8 mouse cellular contexts compared by ENCODE assay signal in the genomic region with DNA sequence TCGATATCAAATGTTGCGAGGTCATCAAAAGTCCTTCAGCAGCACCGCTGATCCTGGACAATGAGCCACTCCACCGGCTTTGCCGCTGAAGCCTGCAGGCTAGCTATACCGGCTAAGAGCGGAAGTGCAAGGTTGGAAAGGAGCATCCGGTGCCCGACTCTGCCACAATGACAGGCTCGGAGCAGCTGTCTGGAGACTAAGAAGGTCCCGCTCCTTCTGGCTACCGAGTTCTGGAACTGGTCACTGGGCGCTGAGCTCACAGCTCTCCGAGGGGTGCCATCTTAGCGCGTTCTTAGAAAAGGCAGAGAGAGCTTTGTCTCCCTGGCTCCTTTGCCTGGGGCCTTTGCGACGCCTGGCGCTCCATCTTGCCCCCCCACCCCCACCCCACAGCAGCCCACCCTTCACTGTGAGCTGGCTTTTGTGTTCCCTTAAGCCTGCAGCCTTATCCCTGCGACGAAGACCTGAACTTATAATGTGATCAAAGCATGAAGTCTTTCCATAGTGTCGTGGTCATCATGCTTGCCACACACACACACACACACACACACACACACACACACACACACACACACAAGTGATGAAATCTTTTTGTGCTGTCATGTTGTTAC. TPM values are rescaled to one million over a fixed set of nuclear protein-coding genes. Genes with fewer than 3 reads are reported as not detected.
DNase-seq lines count a peak whose midpoint lies in the region; ATAC-seq and TF ChIP-seq lines count a peak whose summit lies in the region.

No protein-coding gene starts in this region.

- TF ChIP-seq POLR2A in lung, adult 2 months (IDR thresholded peaks at IDR 0.05; ENCODE audit: borderline replicate concordance, extremely low read depth, low read depth, low read length): no peak

- H3K27me3 ChIP-seq in embryonic facial prominence, embryonic 14.5 days (replicated peaks; ENCODE audit: control insufficient read depth, insufficient read depth, low read length): no peaks in the 10 kb centered on the region
- no peaks in the 10 kb centered on the region for H3K27me3 ChIP-seq in intestine, embryonic 14.5 days (replicated peaks; ENCODE audit: control insufficient read depth, insufficient read depth, low read length)
- no peaks in the 10 kb centered on the region for H3K27me3 ChIP-seq in stomach, embryonic 15.5 days (replicated peaks)

- peak overlapping the region; percentile 62 for H3K4me2 ChIP-seq in embryonic facial prominence, embryonic 14.5 days (ENCODE audit: low read depth, low read length)
- peak overlapping the region; percentile 45 for H3K4me2 ChIP-seq in intestine, embryonic 14.5 days (ENCODE audit: low read length)
- peak overlapping the region; percentile 45 for H3K4me2 ChIP-seq in stomach, embryonic 15.5 days

- DNase-seq in lung, adult 2 months: no peak
- DNase-seq in lung, adult 18-20 months: no peak
- DNase-seq in embryonic facial prominence, embryonic 14.5 days (ENCODE audit: low spot score): peak; percentile 69
- peak; percentile 75 for DNase-seq in intestine, embryonic 14.5 days (ENCODE audit: low spot score)
- peak; percentile 53 for DNase-seq in lung, postnatal 36 days
- no peak for DNase-seq in layer of hippocampus, adult 11-12 months (ENCODE audit: low spot score)
- no peak for DNase-seq in layer of hippocampus, postnatal 14 days (ENCODE audit: low spot score in 2 of 2)

- peak overlapping the region; percentile 40; the same call in 1 of the 2 replicates for H3K27ac ChIP-seq in embryonic facial prominence, embryonic 14.5 days (replicated peaks; ENCODE audit: low read depth, low read length)
- no peak overlapping the region for H3K27ac ChIP-seq in intestine, embryonic 14.5 days (ENCODE audit: low read depth)
- no peak overlapping the region for H3K27ac ChIP-seq in stomach, embryonic 15.5 days

- H3K4me3 ChIP-seq in lung, adult 2 months (replicated peaks; ENCODE audit: extremely low read depth, low read depth, low read length): peak overlapping the region; percentile 47
- peak overlapping the region; percentile 27 for H3K4me3 ChIP-seq in embryonic facial prominence, embryonic 14.5 days (ENCODE audit: low read depth, low read length)
- peak overlapping the region; percentile 13; the same call in 1 of the 2 replicates for H3K4me3 ChIP-seq in intestine, embryonic 14.5 days (ENCODE audit: low read depth, low read length)
- H3K4me3 ChIP-seq in stomach, embryonic 15.5 days (replicated peaks): peak overlapping the region; percentile 12

- peaks cover 9% of the 10 kb centered on the region for H3K4me1 ChIP-seq in lung, adult 2 months (ENCODE audit: control insufficient read depth, insufficient read depth, low read length)
- peaks cover 22% of the 10 kb centered on the region for H3K4me1 ChIP-seq in embryonic facial prominence, embryonic 14.5 days (ENCODE audit: control insufficient read depth, insufficient read depth, low read length)
- peaks cover 21% of the 10 kb centered on the region for H3K4me1 ChIP-seq in intestine, embryonic 14.5 days (replicated peaks; ENCODE audit: control insufficient read depth, insufficient read depth, low read length)
- peaks cover 13% of the 10 kb centered on the region; the same call in 1 of the 2 replicates for H3K4me1 ChIP-seq in stomach, embryonic 15.5 days

- no peak for ATAC-seq in embryonic facial prominence, embryonic 14.5 days (ENCODE audit: low read depth)
- ATAC-seq in intestine, embryonic 14.5 days (replicated peaks; ENCODE audit: low FRiP score, low TSS enrichment, low read depth): no peak
- ATAC-seq in stomach, embryonic 15.5 days (ENCODE audit: insufficient read depth, low FRiP score, low read depth): no peak

- WGBS in lung, adult 2 months: 11% methylated on average over 22 of the region's 22 CpGs
- 5% methylated on average over 22 of the region's 22 CpGs for WGBS in embryonic facial prominence, embryonic 14.5 days
- WGBS in intestine, embryonic 14.5 days: 19% methylated on average over 22 of the region's 22 CpGs
- 22% methylated on average over 22 of the region's 22 CpGs for WGBS in stomach, embryonic 15.5 days

- H3K9ac ChIP-seq in embryonic facial prominence, embryonic 14.5 days (ENCODE audit: low read depth, low read length): peak overlapping the region; percentile 52
- H3K9ac ChIP-seq in intestine, embryonic 14.5 days (ENCODE audit: low read length): peak overlapping the region; percentile 0; the same call in 1 of the 2 replicates
- H3K9ac ChIP-seq in stomach, embryonic 15.5 days: no peak overlapping the region

- no peaks in the 10 kb centered on the region for H3K36me3 ChIP-seq in embryonic facial prominence, embryonic 14.5 days (ENCODE audit: control insufficient read depth, insufficient read depth, low read length)
- H3K36me3 ChIP-seq in intestine, embryonic 14.5 days (ENCODE audit: control insufficient read depth, insufficient read depth, low read length): no peaks in the 10 kb centered on the region
- no peaks in the 10 kb centered on the region for H3K36me3 ChIP-seq in stomach, embryonic 15.5 days

- H3K9me3 ChIP-seq in embryonic facial prominence, embryonic 14.5 days (ENCODE audit: control insufficient read depth, low read length): no peaks in the 10 kb centered on the region
- no peaks in the 10 kb centered on the region for H3K9me3 ChIP-seq in intestine, embryonic 14.5 days (ENCODE audit: control insufficient read depth, low read length)
- H3K9me3 ChIP-seq in stomach, embryonic 15.5 days: no peaks in the 10 kb centered on the region

- TF ChIP-seq CTCF in lung, adult 2 months (IDR thresholded peaks at IDR 0.05; ENCODE audit: insufficient read depth, low read length): no peak

RNA-seq across cellular contexts. Expression of gene Lta4h, which starts 22.2 kb away (rescaled TPM):
- polyA plus RNA-seq in lung, adult 2 months (2012; rRNA removed): 57.7 and 82.7 TPM in 2 replicates
- polyA plus RNA-seq in embryonic facial prominence, embryonic 14.5 days (2014; fragmentation: Nextera tagmentation; extraction: Ambion mirVana): 172 and 212 TPM in 2 replicates
- polyA plus RNA-seq in intestine, embryonic 14.5 days (2014; fragmentation: Nextera tagmentation; extraction: Ambion mirVana): 249 and 276 TPM in 2 replicates
- 202 and 226 TPM in 2 replicates for polyA plus RNA-seq in stomach, embryonic 15.5 days (2015; fragmentation: Nextera tagmentation; extraction: Ambion mirVana)
- 10 to 100 TPM; 51.9 to 61.3 TPM for total RNA-seq in layer of hippocampus, postnatal 14 days (2021)

RNA-seq across cellular contexts. Expression of gene Hal, which starts 57.5 kb away (rescaled TPM):
- 0.45 and 0.83 TPM in 2 replicates for polyA plus RNA-seq in lung, adult 2 months (2012; rRNA removed)
- polyA plus RNA-seq in embryonic facial prominence, embryonic 14.5 days (2014; fragmentation: Nextera tagmentation; extraction: Ambion mirVana): 0.61 TPM in 1 of 2 replicates, not detected in the other
- 0.42 and 0.65 TPM in 2 replicates for polyA plus RNA-seq in intestine, embryonic 14.5 days (2014; fragmentation: Nextera tagmentation; extraction: Ambion mirVana)
- polyA plus RNA-seq in stomach, embryonic 15.5 days (2015; fragmentation: Nextera tagmentation; extraction: Ambion mirVana): 2.5 and 2.8 TPM in 2 replicates
- under 1 TPM in 1 of 2 experiments, not detected in 1; 0.21 TPM for total RNA-seq in layer of hippocampus, postnatal 14 days (2021)

Comparison
In these comparisons a context has a peak if more than half of its experiments do, and no peak if none do; other contexts are left out.
1. DNase-seq: peak in embryonic facial prominence, embryonic 14.5 days (single experiment), intestine, embryonic 14.5 days (single experiment) and lung, postnatal 36 days (single experiment); none in lung, adult 2 months (single experiment), lung, adult 18-20 months (0 of 2), layer of hippocampus, adult 11-12 months (single experiment) and layer of hippocampus, postnatal 14 days (0 of 2).
2. Peak in every context shown above with its lines, with median percentiles within 50 percentile points of each other: H3K4me3 ChIP-seq and H3K4me2 ChIP-seq.